Mouse (Mus musculus) intestine, embryonic 14.5 days (tissue): ENCODE results near the gene Sap30bp. TPM values are rescaled to one million over a fixed set of nuclear protein-coding genes. Genes with fewer than 3 reads are reported as not detected.

Source experiments
- ATAC-seq: fragments of 200-750 bp; cut with Nextera tagmentation; replicated peaks from 2 replicates; pipeline ENCODE4 v1.8.0; 2017; ENCODE audit warnings: low read depth, moderate number of reproducible peaks, moderate TSS enrichment, moderate library complexity; ENCODE audit not compliant: low FRiP score, low TSS enrichment
- DNase-seq: peaks from one replicate; pipeline ENCODE4 v3.0.0-alpha.2; 2018; ENCODE audit warnings: low spot score
- H3K27ac ChIP-seq: fragments of 300-500 bp; sonication (generic); 2 replicates; pipeline ENCODE4 v1.5.1; 2014; ENCODE audit warnings: low read depth, mild to moderate bottlenecking, control low read depth
- H3K27me3 ChIP-seq: fragments of 300-500 bp; sonication (generic); replicated peaks from 2 replicates; pipeline ENCODE4 v1.6.1; 2014; ENCODE audit warnings: low read length, control low read depth; ENCODE audit not compliant: control insufficient read depth, insufficient read depth
- H3K36me3 ChIP-seq: fragments of 300-500 bp; sonication (generic); 2 replicates; pipeline ENCODE4 v1.6.1; 2014; ENCODE audit warnings: low read length, control low read depth; ENCODE audit not compliant: control insufficient read depth, insufficient read depth
- H3K4me1 ChIP-seq: fragments of 300-500 bp; sonication (generic); replicated peaks from 2 replicates; pipeline ENCODE4 v1.6.1; 2014; ENCODE audit warnings: low read length, control low read depth, mixed read lengths; ENCODE audit not compliant: control insufficient read depth, insufficient read depth
- H3K4me2 ChIP-seq: fragments of 300-500 bp; sonication (generic); 2 replicates; pipeline ENCODE4 v1.6.1; 2014; ENCODE audit warnings: low read length
- H3K4me3 ChIP-seq: fragments of 300-500 bp; sonication (generic); 2 replicates; pipeline ENCODE4 v1.5.1; 2014; ENCODE audit warnings: low read depth, low read length, control low read depth, mixed read lengths
- H3K9ac ChIP-seq: fragments of 300-500 bp; sonication (generic); 2 replicates; pipeline ENCODE4 v1.6.1; 2014; ENCODE audit warnings: mild to moderate bottlenecking, low read length
- H3K9me3 ChIP-seq: fragments of 300-500 bp; sonication (generic); 2 replicates; pipeline ENCODE4 v1.6.1; 2016; ENCODE audit warnings: low read length, control low read depth; ENCODE audit not compliant: control insufficient read depth
- WGBS: fragments of 180-500 bp; shearing (Covaris S2); extraction: QIAGEN DNeasy Blood & Tissue Kit; methylation state at CpG from one replicate; pipeline ENCODE4 v1.1.7; 2014; 5-methylcytosine and 5-hydroxymethylcytosine counted together
- polyA plus RNA-seq: library from polyadenylated mRNA; unstranded; fragments of >200 nt; fragmentation: Nextera tagmentation; extraction: Ambion mirVana; gene quantifications from 2 replicates; pipeline ENCODE4 v1.2.1, GENCODE M21; 2014

The Sap30bp gene
- polyA plus RNA-seq, 1 experiment from 2014 or later: 37.3 TPM

- Histone ChIP-seq H3K36me3 (no peaks in the 10 kb centered on the region), H3K4me2 (no peak overlapping the region), H3K4me3 (no peak overlapping the region), H3K9me3 (no peaks in the 10 kb centered on the region), H3K27ac (no peak overlapping the region), H3K27me3 (no peaks in the 10 kb centered on the region; the same call in 1 of the 2 replicates), H3K4me1 (no peaks in the 10 kb centered on the region), H3K9ac (no peak overlapping the region)
- ATAC-seq: no peak
- no peak for DNase-seq
- WGBS: 63% methylated on average over 5 of the region's 5 CpGs
Observed at GRCm38 (mm10) chr11:115997662-115998061, 64.6 kb downstream of the Sap30bp start.

- Histone ChIP-seq H3K36me3 (no peaks in the 10 kb centered on the region), H3K9me3 (no peaks in the 10 kb centered on the region), H3K4me3 (no peak overlapping the region), H3K4me1 (no peaks in the 10 kb centered on the region), H3K4me2 (no peak overlapping the region), H3K27ac (no peak overlapping the region), H3K9ac (no peak overlapping the region), H3K27me3 (no peaks in the 10 kb centered on the region; the same call in 1 of the 2 replicates)
- WGBS: 64% methylated on average over 7 of the region's 7 CpGs
- DNase-seq: no peak
- ATAC-seq: no peak
Observed at GRCm38 (mm10) chr11:115999027-115999426, 65.9 kb downstream of the Sap30bp start.

- Histone ChIP-seq H3K9me3 (no peaks in the 10 kb centered on the region), H3K27me3 (no peaks in the 10 kb centered on the region; the same call in 1 of the 2 replicates), H3K36me3 (no peaks in the 10 kb centered on the region), H3K4me2 (no peak overlapping the region), H3K9ac (no peak overlapping the region), H3K27ac (no peak overlapping the region), H3K4me3 (no peak overlapping the region), H3K4me1 (peaks cover 2% of the 10 kb centered on the region; the same call in 1 of the 2 replicates)
- WGBS: 17% methylated on average over 14 of the region's 14 CpGs
- ATAC-seq: 0 out of 2 replicates have a peak, but pooled peaks have one; percentile 14
- DNase-seq: peak; percentile 84
Observed at GRCm38 (mm10) chr11:115999538-116000143, 66.6 kb downstream of the Sap30bp start.

GRCm38 (mm10) chr11:116000607-116001006 lies 67.5 kb downstream of the Sap30bp start:
- Histone ChIP-seq H3K4me3 (no peak overlapping the region), H3K36me3 (no peaks in the 10 kb centered on the region), H3K27me3 (no peaks in the 10 kb centered on the region; the same call in 1 of the 2 replicates), H3K9ac (no peak overlapping the region), H3K9me3 (no peaks in the 10 kb centered on the region), H3K27ac (no peak overlapping the region), H3K4me1 (peaks cover 12% of the 10 kb centered on the region), H3K4me2 (no peak overlapping the region)
- 60% methylated on average over 10 of the region's 10 CpGs for WGBS
- no peak for ATAC-seq
- no peak for DNase-seq

GRCm38 (mm10) chr11:116001725-116002124 lies 68.6 kb downstream of the Sap30bp start:
- ATAC-seq (no peak), DNase-seq (no peak)
- Histone ChIP-seq H3K4me3 (no peak overlapping the region), H3K9me3 (no peaks in the 10 kb centered on the region), H3K4me1 (peaks cover 14% of the 10 kb centered on the region), H3K27me3 (no peaks in the 10 kb centered on the region; the same call in 1 of the 2 replicates), H3K9ac (no peak overlapping the region), H3K27ac (no peak overlapping the region), H3K36me3 (no peaks in the 10 kb centered on the region), H3K4me2 (no peak overlapping the region)
- WGBS: 67% methylated on average over 6 of the region's 6 CpGs

- H3K9ac ChIP-seq: no peak overlapping the region
- no peak overlapping the region for H3K27ac ChIP-seq
- peaks cover 14% of the 10 kb centered on the region for H3K4me1 ChIP-seq
- whole genome bisulfite sequencing: 85% methylated on average over 3 of the region's 3 CpGs
- H3K4me2 ChIP-seq: no peak overlapping the region
- no peak for DNase-seq
- no peaks in the 10 kb centered on the region; the same call in 1 of the 2 replicates for H3K27me3 ChIP-seq
- no peak for ATAC-seq
- peaks cover 8% of the 10 kb centered on the region for H3K36me3 ChIP-seq
- H3K4me3 ChIP-seq: no peak overlapping the region
- H3K9me3 ChIP-seq: no peaks in the 10 kb centered on the region
Observed at GRCm38 (mm10) chr11:116002894-116003293, 69.8 kb downstream of the Sap30bp start.

- peaks cover 14% of the 10 kb centered on the region for H3K4me1 ChIP-seq
- H3K27ac ChIP-seq: peak overlapping the region; percentile 77
- H3K4me3 ChIP-seq: peak overlapping the region; percentile 34
- 37% methylated on average over 8 of the region's 8 CpGs for WGBS
- H3K27me3 ChIP-seq: no peaks in the 10 kb centered on the region; the same call in 1 of the 2 replicates
- peak overlapping the region; percentile 60 for H3K4me2 ChIP-seq
- H3K9ac ChIP-seq: peak overlapping the region; percentile 55
- no peak for ATAC-seq
- DNase-seq: no peak
- no peaks in the 10 kb centered on the region for H3K9me3 ChIP-seq
- H3K36me3 ChIP-seq: peaks cover 21% of the 10 kb centered on the region
Observed at GRCm38 (mm10) chr11:116004186-116004823, 71.2 kb downstream of the Sap30bp start.

GRCm38 (mm10) chr11:116004840-116005700 lies 72.0 kb downstream of the Sap30bp start:
- H3K9me3 ChIP-seq: no peaks in the 10 kb centered on the region
- peak overlapping the region; percentile 77 for H3K27ac ChIP-seq
- no peaks in the 10 kb centered on the region; the same call in 1 of the 2 replicates for H3K27me3 ChIP-seq
- H3K4me3 ChIP-seq: peak overlapping the region; percentile 34
- peaks cover 27% of the 10 kb centered on the region for H3K36me3 ChIP-seq
- H3K4me2 ChIP-seq: peak overlapping the region; percentile 60
- WGBS: 6% methylated on average over 53 of the region's 54 CpGs
- H3K9ac ChIP-seq: peak overlapping the region; percentile 55
- H3K4me1 ChIP-seq: peaks cover 14% of the 10 kb centered on the region
- ATAC-seq (peak; percentile 77), DNase-seq (peak; percentile 90)
